Mouse (Mus musculus) mouse embryonic stem cell (cell line): ENCODE measurements around the gene Eps8.

Experiments used
- in situ Hi-C, 2 experiments: fragments of 300-500 bp; cut with MboI; formaldehyde crosslinking; loops; 1 replicate in 1 of 2; 3 replicates in 1 of 2; pipeline ENCODE4 v1.14.3; 2019 to 2020; ENCODE audit warnings: low sequenced_read_pairs in 2 of 2, low pct_unique_long_range_greater_than_20kb in 1 of 2, mixed read lengths in 1 of 2; ENCODE audit not compliant: unreplicated experiment in 1 of 2

Gene Eps8

DNA sequence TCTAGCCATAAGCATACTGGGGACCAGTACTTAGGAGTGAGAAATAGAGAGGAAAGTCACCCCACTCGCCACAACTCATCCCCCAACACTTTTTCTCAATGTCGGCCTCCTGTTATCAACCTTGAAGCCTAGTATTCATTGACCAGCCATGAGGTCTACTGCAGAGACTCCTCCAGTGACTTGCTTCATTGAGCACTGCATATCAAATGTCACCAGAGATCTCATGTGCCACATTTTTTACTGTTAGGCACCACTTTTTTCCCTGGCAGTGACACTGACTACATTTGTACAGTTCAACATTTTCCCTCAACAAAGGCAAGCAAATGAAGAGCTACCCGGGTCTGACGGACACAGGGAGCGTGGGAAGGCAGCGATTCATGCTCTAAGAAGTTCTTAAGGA is 108.6 kb downstream of the Eps8 start:
- in situ Hi-C loops, result no loop called here

- in situ Hi-C loops, result no loop called here
These were observed 109.3 kb downstream of the Eps8 start for GRCm38 (mm10) chr6:137545341-137545740.

DNA sequence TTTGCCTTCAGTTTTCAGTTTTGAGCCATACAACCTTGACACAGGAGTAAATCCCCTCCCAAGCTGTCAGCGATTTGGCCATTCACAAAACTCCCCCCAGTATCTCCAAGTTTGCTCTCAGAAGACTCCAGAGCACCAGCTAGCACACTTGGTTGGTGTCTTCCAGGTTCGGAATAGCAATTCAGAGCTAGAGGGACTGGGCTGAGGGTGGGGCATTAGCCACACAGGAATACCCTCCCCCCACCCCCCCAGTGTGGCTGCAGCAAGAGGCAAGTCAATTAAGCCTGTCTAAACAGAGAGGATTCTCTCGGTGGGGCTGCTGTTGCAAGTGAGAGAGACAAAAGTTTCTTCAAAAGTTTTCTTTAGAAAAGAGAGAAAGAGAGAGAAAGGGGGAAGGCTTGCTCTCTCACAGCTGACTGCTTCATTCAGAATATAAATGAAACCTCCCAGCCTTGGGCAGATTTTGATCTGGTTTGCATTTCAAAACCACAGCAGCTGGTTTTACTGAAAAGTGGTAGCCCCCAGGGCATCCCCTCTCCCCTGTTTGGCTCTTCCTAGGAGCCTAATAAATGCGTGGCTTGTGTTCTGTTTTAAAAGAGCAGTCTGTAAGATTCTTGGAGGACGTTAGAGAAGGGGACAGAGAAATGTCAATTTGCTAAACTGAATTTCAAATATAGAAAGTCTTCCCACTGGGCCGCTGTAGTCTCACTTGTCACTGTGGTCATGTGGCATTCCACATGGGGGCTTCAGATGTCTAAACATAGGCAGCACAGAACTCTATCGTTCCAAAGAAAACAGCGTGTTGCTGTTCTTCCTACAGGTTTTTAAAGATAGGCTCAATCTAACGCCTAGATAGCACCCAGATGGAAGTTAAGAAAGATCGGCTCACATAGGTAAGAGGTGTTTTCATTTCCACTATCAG is 112.2 kb downstream of the Eps8 start:
- in situ Hi-C loops, result no loop called here

GRCm38 (mm10) chr6:137541216-137542176 is 113.2 kb downstream of the Eps8 start:
- in situ Hi-C loops, result no loop called here

DNA sequence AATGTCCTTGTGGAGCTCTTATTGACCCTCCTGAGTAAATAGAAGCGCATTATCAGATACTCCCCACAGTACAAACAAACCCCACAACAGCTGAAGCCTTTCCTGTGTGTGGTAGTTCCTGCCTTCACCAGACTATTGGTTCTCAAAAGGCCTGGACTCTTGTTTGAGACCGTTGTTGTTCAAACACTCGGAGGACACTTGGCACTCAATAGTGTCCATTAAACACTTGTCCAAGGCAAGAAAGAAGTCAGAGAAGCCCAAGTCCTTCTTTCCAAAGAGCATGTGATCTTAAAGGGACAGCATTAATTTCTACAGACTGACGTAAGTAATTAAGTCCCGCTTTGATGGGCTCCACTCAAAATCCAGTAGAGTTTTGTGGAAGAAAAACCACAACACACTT is 113.9 kb downstream of the Eps8 start:
- in situ Hi-C loops, result no loop called here

- in situ Hi-C loops, result no loop called here
These were observed 114.3 kb downstream of the Eps8 start for GRCm38 (mm10) chr6:137540346-137540745.

DNA sequence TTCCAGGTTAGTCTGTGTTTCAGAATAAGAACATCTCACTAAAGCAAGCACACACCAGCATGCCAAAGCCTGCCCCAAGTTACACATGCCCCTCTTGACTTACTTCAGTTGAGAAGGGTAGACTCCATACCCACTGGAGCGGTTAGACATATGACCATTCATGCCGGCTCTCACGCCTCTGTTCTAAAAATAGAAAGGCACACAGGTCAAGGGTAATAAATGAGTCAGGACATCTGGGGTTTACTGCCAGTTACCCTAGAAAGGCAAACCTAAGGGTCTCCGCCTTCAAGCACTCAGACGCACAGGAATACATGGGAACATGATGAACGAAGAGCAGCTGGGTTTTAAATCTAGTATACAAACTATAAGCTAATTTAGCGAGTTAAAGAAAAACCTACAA is 115.5 kb downstream of the Eps8 start:
- in situ Hi-C loops, result no loop called here

DNA sequence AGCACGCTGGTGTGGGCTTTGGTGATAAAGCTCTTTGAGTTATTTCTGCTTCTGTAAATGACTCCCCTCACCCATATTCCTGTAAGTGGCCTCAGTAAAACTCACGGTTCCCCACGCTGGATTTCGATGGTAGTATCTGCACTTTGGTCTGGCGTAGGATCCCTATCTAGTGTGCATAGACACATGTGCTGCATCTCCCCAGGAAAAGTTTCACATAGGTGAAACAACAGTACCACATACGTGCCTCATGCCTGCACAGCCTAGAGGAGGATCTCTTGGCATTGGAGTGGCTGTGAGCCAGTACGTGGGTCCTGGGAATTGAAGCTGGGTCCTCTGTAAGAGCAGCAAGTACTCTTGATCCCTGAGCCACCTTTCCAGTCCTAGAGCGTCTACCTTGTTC is 121.9 kb downstream of the Eps8 start:
- in situ Hi-C loops, result no loop called here

DNA sequence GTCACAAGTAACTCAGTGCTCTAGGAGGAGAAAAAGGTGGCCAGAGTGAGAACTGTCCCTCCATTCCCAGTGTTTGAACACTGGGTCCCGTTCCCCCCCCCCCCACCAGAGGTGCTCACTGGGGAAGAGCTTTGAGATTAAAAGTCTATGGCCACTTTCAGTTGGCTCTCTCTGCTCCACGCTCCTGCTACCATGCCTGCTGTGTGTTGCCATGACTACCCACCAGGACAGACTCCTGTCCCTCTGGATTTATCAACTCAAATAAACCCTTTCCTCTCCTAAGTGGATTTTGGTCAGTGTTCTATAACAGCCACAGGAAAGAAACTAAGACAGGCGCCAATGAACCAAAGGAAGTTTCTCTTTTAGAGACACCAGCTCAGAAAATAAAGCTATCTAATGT is 128.9 kb downstream of the Eps8 start:
- in situ Hi-C loops, result no loop called here

- in situ Hi-C loops, result no loop called here
These were observed 134.4 kb downstream of the Eps8 start for GRCm38 (mm10) chr6:137520343-137520704.

GRCm38 (mm10) chr6:137519529-137520342 is 134.9 kb downstream of the Eps8 start:
- in situ Hi-C loops, result no loop called here

- in situ Hi-C loops, result no loop called here
These were observed 139.8 kb downstream of the Eps8 start for GRCm38 (mm10) chr6:137514872-137515271.

DNA sequence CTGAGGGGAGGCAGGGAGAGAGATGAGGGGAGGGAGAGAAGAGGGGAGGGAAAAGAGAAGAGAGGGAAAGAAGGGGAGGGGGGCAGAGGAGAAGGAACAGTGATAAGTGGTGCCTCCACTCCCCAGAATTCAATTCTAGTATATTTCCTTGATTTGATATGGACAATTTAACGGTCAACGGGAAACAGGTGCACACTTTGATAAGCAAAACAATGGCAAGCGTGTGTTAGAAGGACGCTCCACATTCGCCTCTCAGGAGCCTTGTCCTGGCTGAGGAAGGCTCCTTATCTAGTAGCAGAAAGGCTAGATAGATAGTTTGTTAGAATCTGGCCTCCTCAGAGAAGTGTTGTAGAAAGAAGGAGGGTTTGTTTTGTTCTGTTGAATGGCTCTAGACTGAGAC is 141.9 kb downstream of the Eps8 start:
- in situ Hi-C loops, result no loop called here

- in situ Hi-C loops, result no loop called here
These were observed 145.2 kb downstream of the Eps8 start for GRCm38 (mm10) chr6:137509341-137510045.

GRCm38 (mm10) chr6:137508936-137509335 is 145.7 kb downstream of the Eps8 start:
- in situ Hi-C loops, result no loop called here

- in situ Hi-C loops, result no loop called here
These were observed 148.1 kb downstream of the Eps8 start for GRCm38 (mm10) chr6:137506563-137506962.

- in situ Hi-C loops, result no loop called here
These were observed 149.0 kb downstream of the Eps8 start for GRCm38 (mm10) chr6:137505555-137506227.

GRCm38 (mm10) chr6:137504052-137504451 is 150.6 kb downstream of the Eps8 start:
- in situ Hi-C loops, result no loop called here
